Mouse (Mus musculus) testis, postnatal 14 days (tissue): Measurements from ENCODE around the gene Ctnnb1.

Source experiments
- DNase-seq: peaks from one replicate; pipeline ENCODE4 v3.0.0; 2021; ENCODE audit warnings: low spot score

The Ctnnb1 gene

DNA sequence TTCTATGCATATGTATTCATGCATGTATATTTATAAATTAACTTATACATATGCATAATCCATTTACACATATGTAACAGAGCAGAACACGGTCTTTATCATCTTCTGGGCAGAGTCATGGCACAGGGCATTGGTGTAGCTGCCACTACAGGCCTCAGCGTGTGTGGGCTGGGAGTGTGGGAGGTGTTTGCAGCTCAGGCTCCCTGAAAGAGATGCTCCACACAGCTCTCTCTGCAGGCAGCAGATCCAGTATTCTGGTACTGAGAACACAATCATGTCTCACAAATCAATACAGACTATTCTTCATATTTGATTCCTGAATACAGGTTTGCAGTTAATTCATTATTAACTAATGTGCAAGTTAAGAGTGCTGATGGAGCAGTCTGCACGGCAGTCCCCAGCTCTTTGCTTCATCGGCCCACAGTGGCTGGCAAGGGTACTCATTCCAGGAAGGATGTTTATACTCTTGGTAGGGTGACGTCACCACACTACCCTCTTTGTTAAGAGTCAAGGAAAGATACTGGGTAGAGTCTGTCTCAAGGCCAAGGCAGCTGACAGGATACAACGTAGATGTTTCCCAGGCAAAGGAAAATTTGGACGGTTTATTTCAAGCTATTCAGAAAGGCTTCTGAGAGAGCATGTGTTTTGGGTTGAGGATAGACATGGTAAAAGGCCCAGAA lies 71.8 kb downstream of the Ctnnb1 start:
- DNase-seq: peak; percentile 53

DNA sequence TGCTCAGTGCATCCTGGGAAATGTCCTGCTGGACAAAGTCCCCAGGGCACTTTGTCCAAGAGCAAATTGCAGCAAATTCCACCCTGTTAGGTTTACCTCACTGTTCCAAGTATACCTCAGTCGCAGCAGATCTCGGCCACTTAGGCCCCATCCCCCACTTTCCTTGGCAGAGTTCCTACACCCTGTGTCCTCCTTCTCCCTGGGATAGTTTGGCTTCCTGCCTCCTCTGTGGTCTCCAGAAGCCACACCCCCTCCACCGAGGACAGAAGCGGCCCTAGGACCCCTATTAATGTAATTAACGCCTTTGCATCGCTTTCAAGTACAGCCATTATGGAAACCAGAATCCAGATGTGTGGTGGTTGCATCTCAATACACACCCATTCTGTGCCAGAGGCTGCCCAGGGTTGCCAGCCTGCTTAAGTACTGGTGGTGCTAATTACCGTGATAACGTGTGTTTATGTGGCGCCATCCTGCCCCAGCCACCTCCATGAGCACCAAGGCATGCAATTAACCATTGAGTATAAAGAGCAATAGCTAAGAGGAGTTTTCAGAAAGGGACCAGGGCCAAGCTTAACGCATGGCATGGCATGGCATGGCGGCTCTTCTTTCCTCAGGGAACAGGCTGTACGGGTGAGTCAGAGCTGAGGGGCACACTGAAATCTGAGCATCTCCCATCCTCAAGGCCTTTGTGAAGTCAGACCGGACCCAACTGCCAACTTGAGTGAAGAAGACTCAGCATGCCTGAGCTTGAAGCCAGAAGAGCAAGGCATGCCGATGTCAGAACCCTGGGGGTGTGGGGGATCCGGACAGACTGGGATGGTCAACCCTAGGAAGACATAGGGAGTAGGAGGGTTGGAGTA lies 72.9 kb downstream of the Ctnnb1 start:
- peak; percentile 16 for DNase-seq

- DNase-seq: no peak
Measured at GRCm38 (mm10) chr9:121005961-121006360, 76.9 kb downstream of the Ctnnb1 start.
